Mouse (Mus musculus): ENCODE measurements around the gene Npy1r.

Npy1r gene

DNA sequence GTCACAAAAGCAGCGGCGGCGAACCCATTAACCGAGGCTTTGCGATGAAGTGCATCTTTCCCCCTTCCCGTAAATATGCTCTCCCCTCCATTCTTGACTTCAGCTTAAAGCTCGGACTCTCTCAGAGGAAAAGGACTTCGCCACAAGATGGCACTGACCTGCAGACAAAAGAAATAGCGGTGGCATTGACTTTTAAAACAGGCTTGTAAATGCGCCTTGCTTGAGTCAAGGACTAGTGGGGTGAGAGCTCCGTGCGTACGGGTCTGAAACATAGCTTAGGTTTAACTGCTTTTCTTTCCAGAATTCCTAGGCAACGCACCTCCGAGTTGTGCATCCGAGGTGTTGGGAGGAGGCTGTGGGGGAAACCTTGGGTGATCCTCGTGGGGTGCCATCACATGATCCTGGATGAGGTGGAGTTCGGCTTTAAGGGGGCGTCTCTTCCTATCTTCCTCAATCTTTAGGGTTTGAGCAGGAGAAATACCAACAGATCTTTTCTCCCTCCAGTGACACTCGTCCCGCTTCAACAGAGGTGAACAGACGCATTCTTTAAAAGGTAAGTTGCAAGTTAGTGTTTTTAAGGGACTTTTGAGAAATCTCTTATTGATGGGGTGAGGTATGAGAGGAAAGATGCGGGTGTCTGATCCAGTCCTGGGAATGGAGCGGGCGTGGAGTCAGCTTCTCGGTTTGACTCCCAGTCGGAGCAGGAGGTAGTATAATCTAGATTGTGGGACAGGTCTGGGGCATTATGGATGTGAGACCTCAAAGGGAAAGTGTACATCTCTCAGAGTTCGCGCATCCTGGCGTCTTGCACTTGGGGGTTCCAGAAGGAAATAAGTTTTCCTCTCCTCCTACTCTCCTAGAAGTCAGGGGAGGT lies at the start of gene Npy1r:
Gene Npy1r (plus strand): TSS at position 223 of the 874 bp plus-strand sequence.
- DNase-seq, result peak; percentile 58

DNA sequence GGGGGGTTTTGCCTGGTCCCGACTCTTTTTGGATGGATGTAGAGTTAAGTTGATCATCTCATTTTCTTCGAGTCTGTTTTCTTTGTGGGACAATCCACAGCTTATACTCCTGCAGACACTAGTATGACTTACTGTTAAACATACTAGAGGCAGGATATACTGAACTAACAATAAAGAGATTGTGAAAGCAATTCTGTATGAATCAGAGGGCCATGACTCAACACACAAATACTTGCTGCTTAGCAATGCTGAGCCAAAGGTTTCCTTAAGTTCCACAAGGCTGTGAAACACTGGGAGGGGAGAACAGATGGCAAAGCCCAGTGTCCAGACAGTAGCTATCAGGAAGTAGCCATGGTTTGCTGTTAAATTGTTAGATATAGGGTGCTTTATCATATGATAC lies 15.7 kb upstream of the Npy1r start:
- DNase-seq, result no peak

DNA sequence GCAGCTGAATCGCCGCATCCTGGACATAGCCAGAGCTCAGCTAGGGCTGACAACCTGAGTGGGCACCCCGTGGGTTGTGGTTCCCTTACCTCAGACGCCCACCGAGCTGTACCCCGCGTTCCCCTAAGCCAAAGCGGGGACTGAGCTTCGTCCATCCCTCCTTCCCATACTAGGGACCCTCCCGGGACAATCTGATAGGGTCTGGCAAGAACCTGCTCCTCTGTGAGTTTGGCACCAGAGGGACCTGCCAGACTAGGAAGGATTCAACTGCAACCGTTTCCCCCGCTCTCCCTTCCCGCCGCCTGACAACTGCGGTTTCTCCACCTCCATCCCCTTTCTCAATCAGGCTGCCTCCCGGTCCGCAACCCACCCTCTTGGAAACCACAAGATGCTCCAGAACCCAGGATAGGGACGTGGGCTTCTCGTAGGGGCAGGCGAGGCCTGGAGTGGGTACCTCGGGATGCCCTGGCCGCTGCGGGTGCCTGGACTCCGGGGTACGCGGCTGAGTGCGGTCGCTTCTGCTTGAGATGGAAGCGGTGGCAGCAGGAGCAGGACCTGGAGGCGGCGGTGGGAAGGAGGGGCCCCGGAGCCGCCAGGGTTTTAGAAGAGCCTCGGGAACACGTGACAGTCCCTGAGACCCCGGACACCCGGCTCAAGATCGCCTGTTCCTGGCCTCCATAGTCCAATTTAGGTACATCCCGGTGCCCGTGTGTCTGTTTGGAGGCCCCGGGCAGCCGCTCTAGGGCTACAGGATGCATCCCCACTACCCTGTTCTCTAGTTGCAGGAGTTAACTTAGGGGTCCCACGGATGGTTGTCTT lies 9.3 kb upstream of the Npy1r start, which contains the start of gene Npy5r:
Gene Npy5r (minus strand): TSS at position 618 of the 819 bp plus-strand sequence.
- DNase-seq, result no peak

DNA sequence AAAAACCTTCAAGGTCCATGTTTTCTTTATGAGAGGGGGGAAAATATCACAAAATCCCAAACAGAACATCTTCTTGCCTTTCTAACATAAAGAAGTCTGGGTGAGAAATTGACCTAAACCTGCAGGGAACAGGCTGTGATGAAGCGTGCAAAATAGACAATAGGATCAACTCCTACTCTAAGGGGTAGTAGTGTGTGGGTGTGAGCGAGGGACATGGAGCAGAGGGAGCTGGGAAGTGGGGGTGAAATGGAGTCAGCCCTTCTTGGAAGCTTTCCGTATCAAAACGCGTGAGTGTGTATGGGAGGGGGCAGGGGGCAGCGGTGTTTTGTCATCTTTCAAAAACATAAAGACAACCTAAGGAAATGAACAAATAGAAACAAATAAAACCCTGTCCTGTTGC lies 8.6 kb upstream of the Npy1r start:
- no peak for DNase-seq

DNA sequence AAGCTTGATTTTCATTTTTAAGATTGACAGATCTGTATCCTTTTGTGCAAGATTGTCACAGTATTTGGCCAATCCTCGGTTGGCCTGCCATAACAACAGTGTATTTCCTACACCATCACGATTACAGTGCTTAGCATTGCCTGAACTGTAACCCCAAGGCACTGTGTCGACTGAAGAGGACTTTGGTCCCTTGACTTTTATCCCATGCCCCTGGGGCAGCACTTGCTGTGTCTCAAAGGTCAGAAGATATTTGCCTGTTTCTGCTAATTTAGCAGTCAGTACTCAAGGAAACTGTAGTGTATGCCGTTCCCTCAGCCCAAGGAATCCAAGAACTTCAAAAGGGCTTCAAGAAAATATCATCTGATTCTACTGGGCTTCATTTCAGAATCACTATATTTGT lies 8.2 kb upstream of the Npy1r start:
- peak; percentile 49 for DNase-seq

DNA sequence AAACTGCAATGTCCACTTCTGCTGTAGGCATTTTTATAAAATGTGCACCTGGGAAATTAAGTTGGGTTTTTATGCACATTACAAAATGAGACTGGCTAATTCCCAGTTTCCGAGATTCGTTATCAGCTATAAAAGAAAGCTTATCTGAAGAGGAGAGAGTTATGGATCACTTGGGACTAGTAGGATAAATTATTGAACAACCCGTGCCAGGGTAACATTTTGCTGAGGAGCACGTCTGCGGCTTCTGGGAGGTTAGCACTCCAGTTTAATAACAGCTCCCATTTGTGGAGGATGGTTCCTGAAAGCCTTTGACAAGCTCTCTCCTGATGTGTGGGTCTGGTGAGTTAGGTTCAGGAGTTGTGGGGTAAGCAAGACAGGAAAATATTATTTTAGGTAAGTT lies 6.6 kb upstream of the Npy1r start:
- no peak for DNase-seq

DNA sequence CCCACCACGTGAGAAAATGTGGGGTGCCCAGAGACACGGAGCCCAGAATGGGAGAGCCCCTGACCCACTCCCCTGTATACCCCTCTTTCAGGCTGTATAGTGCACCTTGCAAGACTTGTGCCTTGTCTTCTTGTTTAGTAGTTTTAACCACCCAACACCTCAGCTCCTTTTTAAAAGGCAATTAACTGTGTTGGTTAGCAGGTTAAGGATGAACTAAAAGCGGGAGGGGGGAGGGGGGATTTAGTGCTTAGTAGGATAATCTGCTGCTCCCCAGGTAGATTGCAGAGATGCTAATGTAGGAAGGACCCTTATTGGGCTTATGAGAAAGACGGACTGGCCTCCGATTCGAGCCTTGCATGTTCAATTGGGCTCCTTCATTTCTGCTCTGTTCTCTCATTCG lies 1.0 kb downstream of the Npy1r start:
- no peak for DNase-seq

DNA sequence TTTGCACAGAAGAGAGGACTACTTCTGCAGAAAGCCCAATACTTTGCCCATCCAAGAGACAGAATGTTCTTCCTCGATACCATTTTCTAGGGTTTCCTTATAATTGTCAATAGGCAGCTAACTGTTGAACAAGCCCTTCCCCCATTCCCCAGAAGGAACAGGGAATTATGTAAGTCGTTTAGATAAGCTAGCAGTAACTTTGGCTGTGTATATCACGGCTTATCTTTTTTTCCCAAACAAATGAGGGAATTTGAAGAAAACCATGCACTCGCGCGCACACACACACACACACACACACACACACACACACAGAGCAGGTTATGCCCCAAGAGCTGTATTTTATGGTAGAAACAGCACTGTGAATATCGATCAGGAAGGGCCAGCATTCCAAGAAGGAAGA lies 1.8 kb downstream of the Npy1r start:
- DNase-seq, result no peak

DNA sequence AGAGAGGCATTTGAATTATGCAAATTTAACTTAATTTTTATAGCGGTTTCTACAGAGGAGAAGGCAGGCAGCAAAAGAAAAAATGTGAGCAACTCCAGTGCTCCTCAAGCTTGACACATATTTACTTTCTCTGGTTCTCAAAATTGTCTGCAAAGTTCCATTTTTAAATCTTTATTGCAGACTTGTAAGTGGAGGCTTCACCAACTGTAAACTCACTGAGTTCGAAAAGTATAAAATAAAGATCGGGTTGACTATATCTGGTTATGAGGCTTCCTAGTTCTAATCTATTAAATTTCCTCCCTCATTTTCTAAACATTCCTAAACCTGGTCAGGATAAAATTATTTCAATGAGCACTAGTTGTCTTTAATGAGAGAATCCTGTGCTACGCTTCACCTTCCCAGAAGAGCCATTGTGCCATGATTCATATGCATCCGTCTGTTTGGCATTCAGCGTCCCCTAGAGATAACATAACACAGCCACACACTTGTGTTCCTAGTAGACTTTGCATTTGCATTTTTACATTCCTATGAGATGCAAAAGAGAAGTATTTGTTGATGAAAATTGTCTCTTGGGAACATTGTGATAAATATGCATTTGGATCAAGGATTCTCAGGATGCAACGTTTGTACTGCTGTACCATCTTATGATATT lies 17.5 kb downstream of the Npy1r start:
- no peak for DNase-seq

DNA sequence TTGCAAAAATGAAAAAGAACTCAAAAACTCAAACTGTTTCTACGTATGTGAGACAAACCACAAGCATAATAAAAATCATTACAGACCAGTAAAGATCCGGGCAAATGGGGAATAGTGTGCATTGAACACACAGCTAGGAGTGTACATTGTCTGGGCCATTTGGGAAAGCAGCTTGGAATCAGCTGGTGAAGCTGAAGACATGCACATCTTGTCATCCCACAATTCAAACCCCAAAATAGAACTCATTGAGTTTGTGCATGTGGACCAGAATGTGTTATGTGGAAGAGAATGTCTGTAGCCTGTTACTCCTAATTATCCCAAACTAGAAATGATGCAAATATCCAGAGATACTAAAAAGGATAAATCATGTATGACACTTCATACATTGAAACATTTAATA lies 25.8 kb downstream of the Npy1r start:
- DNase-seq, result no peak

DNA sequence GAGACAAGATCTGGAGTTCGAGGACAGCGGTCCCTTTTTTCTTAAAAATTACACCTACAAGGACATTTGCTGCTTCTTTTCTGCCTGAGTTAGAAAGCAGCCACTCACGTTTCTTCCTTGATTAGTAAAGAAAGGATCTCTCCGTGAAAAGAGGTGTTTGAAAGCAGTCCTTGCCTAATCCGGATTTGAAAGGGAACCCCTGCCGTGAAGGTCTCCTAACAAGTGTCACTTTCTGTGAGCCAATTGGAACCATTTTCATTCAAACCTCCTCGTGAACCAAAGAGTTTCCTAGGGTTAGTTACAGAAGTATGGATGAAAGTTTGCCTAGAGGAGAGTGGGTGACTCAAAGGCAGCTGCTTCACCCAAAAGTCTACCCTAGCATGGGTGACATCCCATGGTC lies 32.5 kb downstream of the Npy1r start:
- no peak for DNase-seq

DNA sequence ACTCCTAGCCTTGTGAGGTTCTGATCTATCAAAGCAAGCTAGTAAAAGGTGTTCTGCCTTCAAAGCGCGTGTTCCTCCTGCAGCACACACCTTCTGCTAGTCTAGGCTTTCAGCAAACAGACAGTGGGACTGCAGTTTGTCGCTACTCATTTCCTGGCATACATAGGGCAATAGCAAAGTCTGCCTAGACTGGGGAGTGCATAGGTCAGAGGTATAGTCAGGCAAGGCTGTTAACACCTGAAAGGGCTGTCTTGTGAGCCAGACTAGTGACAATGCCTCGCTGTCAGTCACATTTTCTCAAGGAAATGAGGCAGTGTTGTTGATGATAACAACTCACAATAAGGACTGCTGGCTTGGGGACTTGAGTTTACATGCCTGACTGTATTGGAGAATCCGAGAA lies 35.0 kb downstream of the Npy1r start:
- DNase-seq, result no peak

DNA sequence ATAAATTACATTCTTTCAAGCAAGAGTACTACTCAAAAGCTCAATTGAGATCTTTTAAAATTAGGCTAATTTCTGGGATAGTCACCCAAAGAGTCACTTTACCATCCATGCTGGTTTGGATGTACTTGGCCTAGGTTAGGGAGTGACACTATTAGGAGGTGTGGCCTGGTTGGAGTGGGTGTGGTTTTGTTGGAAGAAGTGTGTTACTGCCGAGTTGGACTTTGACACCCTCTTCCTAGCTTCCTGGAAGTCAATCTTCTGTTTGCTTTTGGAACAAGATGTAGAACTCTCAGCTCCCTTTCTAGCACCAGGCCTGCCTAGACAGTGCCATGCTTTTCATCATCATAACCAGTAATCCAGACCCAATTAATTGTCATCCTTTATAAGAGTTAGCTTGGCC lies 45.4 kb downstream of the Npy1r start:
- no peak for DNase-seq

DNA sequence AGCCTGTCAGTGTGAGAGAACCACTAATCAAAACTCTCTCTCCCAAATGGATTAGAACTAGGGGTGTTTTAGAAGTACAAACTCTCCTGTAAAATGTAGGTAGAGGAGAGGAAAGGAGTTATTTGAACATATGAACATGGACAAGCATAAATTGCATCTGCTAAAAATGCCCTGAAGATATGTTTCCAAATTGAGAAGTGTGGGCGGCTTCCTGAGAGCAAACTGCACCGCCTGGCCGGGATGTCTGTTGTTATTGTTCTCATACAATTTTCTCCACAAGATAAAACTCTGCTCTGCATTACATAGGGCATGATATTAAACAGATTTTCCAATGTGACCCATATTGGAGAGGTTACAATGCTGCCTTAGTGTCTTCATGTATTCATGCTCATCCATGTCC lies 48.6 kb downstream of the Npy1r start:
- no peak for DNase-seq

DNA sequence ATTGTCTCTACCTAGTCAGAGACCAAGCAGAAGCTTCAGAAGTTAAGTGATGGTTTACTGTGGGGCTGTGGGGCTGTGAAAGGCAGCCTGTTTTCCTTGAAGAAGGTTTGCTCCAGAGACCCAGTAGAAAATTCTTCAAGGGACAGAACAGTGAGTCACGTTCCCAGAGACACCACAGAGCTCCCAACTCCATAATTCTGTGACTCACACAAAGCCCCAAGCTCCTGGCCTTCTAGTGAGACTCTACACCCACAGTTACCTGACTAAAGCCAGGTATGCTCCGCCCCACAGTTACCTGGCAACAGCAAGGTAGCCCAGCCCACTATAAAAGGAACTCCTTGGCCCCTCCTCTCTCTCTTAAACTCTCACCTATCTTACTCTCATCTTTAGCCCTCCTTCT lies 54.6 kb downstream of the Npy1r start:
- no peak for DNase-seq

DNA sequence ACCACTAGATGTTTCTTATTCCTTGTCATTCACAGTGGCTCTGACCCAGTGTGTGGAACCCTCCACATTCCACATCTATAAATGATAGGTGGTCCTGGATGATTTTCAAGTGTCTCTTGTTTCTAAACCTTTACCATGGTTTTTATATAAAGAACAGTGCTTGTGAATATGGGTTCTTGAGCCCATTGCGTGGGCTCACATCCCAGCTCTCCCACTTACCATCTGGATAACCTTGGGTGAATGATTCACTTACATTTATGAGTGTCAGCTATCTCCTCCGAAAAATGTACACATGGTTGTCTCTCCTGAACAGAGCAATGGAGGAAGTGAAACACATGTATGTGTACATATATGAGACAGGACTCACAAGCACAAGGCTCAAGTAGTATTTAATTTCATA lies 59.2 kb downstream of the Npy1r start:
- DNase-seq, result no peak

All from kidney, adult 9 months (tissue).